Mouse (Mus musculus) liver (tissue): ENCODE measurements at regions not wholly inside any gene's neighbourhood (a gene's known extent, or its start where the extent isn't known, plus 50 kb on each side); places are given as distances from the start of the nearest gene placed in this dataset.
"Not testable (repeated sequence)": the region's sequence is repeated elsewhere in the genome, so short reads cannot be mapped to it uniquely, and the experiment has no call there.

Experiments
- DNase-seq: peaks from one replicate; pipeline ENCODE4 v3.0.0-alpha.2; 2020; ENCODE audit warnings: mixed read lengths

- no peak for DNase-seq
Observed at GRCm38 (mm10) chr12:19125541-19125940, 611.2 kb downstream of the 5730507C01Rik start.

DNA sequence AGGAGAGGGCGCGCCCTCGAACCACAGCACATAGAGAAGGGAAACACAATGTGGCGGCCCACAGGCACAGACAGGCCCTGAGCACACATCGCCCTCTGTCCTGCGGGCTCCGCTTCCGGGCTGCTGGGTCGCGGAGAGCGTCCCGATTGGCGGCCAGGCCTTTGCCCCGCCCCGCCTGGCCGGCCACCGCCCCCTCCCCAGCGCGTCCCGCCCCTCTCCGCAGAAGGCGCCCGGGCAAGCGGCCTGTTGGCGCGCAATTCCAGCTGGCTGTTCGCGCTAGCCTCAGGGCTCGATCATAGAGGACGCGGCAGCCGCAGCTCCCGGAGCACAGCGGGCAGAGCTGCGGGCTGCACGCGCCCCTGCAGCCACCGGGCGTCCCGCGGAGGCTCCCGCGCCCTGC lies 661.3 kb downstream of the 5730507C01Rik start:
- peak; percentile 3 for DNase-seq

DNA sequence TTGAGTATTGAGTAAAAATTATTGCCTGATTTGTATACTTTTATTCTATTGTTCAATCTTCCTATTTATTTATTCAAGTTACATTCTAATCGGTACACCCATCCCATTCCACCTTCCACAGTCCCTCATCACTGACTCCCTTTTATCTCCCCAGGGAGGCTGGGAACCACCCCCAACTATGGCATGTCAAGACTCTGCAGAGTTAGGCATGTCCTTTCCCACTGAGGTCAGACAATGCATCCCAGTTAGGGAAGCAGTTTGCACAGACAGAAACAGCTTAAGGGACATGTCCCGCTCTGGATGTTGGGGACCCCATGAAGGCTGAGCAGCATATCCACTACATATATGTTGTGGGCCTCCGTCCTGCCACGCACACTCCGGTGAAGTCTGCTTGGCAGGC lies 678.1 kb downstream of the 5730507C01Rik start:
- no peak for DNase-seq

- not testable (repeated sequence) for DNase-seq
Observed at GRCm38 (mm10) chr12:19193041-19193440, 678.7 kb downstream of the 5730507C01Rik start.

- not testable (repeated sequence) for DNase-seq
Observed at GRCm38 (mm10) chr12:19223996-19224395, 709.7 kb downstream of the 5730507C01Rik start.

GRCm38 (mm10) chr12:19246731-19247130 lies 707.6 kb upstream of the Gm21863 start:
- DNase-seq = not testable (repeated sequence)

GRCm38 (mm10) chr12:19288271-19288890 lies 665.9 kb upstream of the Gm21863 start:
- peak; percentile 72 for DNase-seq

DNA sequence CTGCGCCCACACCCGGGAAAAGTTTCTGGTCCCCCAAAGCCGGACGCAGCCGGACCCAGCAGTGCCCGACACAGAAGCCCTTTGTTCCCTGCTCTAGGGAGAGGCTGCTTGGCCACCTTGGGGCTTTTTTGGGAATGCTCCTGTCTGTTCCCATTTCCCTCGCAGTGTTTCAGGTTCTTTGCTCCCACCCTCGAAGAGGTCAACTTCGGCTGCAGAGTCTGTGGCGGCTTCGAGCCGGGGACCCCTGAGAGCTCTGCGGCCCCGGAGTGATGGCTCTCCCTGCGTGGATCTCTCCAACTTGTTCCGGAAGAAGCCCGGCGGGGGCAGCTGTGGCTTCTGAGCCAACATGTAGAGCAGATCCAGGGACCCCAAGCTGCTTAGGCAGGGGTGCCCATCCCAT lies 665.3 kb upstream of the Gm21863 start:
- not testable (repeated sequence) for DNase-seq

DNA sequence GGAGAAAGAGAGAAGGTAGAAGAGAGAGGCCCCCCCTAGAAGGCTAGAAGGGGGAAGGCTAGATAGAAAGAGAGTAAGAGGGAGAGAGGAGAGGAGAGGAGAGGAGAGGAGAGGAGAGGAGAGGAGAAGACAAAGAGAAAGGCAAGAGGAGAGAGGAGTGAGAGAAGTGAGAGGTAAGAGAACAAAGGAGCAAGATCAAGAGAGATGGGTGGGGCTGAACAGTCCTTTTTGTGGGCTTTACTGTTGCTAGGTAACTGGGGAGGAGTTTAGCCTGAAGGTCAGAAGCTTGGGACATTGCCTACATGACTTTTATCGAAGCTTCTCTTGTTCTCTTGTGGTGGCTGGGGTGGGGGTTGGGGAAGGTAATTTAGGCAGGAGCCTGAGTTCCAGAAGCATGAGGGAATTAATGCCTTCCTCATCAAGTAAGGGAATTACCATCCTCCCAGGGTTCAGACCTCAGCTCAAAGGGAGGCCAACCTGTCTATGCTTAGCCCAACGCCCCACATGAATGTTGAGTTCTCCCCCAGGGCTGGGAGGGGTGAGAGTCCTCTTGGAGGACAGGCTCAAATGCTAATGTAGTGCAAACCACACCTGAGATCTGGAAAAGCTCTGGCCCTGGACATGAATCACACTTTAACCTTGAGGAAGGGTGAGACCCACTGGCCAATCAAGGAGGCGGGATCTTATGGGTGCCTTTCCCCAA lies 662.1 kb upstream of the Gm21863 start:
- not testable (repeated sequence) for DNase-seq
